Mouse (Mus musculus) macrophage (primary cell): Measurements from ENCODE around the gene Madcam1. TPM values are rescaled to one million over a fixed set of nuclear protein-coding genes. Genes with fewer than 3 reads are reported as not detected.
A peak's percentile ranks its signal among the peaks of the same experiment; 100 is the strongest.
"Not testable (repeated sequence)": the region's sequence is repeated elsewhere in the genome, so short reads cannot be mapped to it uniquely, and the experiment has no call there.

Source experiments
- H3K27ac ChIP-seq: fragments of 350-480 bp; formaldehyde crosslinking; 2 replicates; pipeline ENCODE4 v1.9.0; 2021
- H3K36me3 ChIP-seq: fragments of 350-480 bp; formaldehyde crosslinking; 2 replicates; pipeline ENCODE4 v1.9.0; 2021; ENCODE audit errors: inconsistent target
- H3K4me3 ChIP-seq: fragments of 350-480 bp; formaldehyde crosslinking; 2 replicates; pipeline ENCODE4 v1.9.0; 2021; ENCODE audit errors: inconsistent target
- H3K79me2 ChIP-seq: fragments of 350-480 bp; formaldehyde crosslinking; 2 replicates; pipeline ENCODE4 v1.9.0; 2021; ENCODE audit errors: inconsistent target
- WGBS: methylation state at CpG from one replicate; pipeline ENCODE4 v1.1.7; 2026; ENCODE audit warnings: inconsistent platforms; ENCODE audit not compliant: missing documents; 5-methylcytosine and 5-hydroxymethylcytosine counted together
- polyA plus RNA-seq: library from polyadenylated mRNA; stranded (reverse); fragments of 250-400 nt; gene quantifications from 3 replicates; pipeline ENCODE4 v1.2.4, GENCODE M21; 2018; ENCODE audit warnings: inconsistent platforms

Madcam1 gene
- polyA plus RNA-seq, 1 experiment from 2014 or later: not detected

GRCm38 (mm10) chr10:79689178-79689577 lies 24.8 kb downstream of the Madcam1 start:
- peaks cover 27% of the 10 kb centered on the region for H3K79me2 ChIP-seq
- H3K4me3 ChIP-seq: no peak overlapping the region
- 100% methylated on average over 3 of the region's 3 CpGs for WGBS
- peaks cover 44% of the 10 kb centered on the region for H3K36me3 ChIP-seq
- no peak overlapping the region for H3K27ac ChIP-seq

- peaks cover 18% of the 10 kb centered on the region; the same call in 1 of the 2 replicates for H3K36me3 ChIP-seq
- no peak overlapping the region for H3K27ac ChIP-seq
- H3K79me2 ChIP-seq: no peaks in the 10 kb centered on the region
- no peak overlapping the region for H3K4me3 ChIP-seq
- WGBS: 94% methylated on average over 1 of the region's 2 CpGs
Observed at GRCm38 (mm10) chr10:79691986-79692548, 27.7 kb downstream of the Madcam1 start.

DNA sequence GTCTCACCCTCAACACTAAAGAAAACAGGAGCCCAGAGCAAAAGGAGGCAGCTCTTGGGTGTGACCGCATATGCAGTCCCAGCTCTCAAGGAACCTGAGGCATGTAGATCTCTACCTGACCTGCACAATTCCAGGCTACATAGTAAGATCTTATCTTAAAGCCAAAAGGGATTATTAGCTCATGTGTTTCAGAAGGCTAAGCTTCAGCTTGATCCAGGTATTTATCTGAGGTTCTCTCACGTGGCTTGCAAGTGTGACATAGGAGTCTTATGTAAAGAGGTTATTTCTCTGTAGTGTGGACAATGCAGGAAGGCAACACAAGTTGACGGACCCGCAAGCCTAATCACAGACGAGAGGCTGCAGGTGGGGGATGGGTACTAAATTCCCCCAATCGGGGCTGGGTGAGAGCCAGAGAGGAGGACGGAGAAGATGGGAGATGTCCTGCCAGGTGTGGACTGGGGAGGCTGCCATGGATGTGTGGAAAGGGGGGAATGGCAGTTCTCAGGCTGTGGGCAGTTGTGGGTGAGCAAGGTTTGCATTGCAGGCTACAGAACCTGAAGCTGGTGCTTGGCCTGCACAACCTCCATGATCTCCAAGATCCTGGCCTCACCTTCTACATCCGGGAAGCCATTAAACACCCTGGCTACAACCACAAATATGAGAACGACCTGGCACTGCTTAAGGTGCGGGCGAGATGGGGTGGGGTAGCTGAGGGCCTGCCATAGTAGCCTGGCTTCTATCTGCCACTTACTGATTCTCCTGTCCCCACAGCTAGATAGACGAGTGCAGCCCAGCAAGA lies 29.4 kb downstream of the Madcam1 start:
- WGBS: 91% methylated on average over 12 of the region's 12 CpGs
- no peaks in the 10 kb centered on the region for H3K79me2 ChIP-seq
- no peak overlapping the region for H3K27ac ChIP-seq
- H3K4me3 ChIP-seq: no peak overlapping the region
- peaks cover 2% of the 10 kb centered on the region; the same call in 1 of the 2 replicates for H3K36me3 ChIP-seq

DNA sequence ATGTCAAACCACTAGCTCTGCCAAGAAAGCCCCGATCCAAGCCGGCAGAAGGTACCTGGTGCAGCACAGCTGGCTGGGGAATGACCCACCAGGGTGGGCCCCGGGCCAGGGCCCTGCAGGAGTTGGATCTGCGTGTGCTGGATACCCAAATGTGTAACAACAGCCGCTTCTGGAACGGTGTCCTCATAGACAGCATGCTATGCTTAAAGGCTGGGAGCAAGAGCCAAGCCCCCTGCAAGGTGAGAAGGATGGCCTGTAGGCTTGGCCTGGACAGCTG lies 30.0 kb downstream of the Madcam1 start:
- 98% methylated on average over 6 of the region's 6 CpGs for WGBS
- Histone ChIP-seq H3K27ac (no peak overlapping the region), H3K79me2 (no peaks in the 10 kb centered on the region), H3K4me3 (no peak overlapping the region), H3K36me3 (no peaks in the 10 kb centered on the region)

DNA sequence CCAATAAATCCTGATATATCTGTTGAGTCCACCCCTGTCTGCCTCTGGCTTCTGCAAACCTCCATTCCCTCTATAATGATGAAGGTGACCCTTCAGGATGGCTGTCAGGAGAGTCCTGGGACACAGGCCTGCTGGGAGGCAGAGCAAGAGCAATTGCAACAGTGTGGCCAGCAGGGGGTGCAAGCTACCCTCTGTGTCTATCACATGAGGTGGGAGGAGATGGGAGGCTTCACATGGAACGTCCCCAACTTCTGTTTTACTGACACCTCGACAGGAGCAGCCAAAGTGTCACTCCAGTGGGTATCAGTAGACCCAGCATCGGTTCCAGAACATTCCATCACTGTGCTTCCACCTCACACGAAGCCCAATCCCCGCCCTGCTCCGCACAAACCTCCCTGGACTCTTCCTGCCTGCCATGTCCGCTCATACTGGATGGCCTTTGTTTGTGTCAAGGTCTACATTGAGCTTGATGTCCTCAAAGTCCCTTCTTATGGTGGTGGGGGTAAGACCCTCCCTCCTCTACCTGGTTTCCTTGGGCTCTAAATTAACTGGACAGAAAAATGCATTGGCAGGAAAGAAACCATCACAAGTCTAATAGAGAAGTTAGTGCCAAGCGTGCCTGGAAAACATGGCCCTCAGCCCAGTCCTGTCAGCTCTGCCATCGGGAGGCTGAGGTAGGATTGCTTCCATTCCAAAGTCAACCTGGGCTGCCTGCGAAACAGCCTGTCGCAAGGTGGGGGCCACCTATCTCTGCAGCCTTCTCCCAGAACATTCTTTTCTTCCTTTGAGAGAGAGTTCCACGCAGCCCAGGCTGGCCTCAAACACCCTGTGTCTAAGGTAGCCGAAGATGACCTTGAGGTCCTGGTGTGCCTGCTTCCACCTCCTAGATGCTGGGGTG lies 31.1 kb downstream of the Madcam1 start:
- Histone ChIP-seq H3K4me3 (no peak overlapping the region), H3K27ac (no peak overlapping the region), H3K79me2 (no peaks in the 10 kb centered on the region), H3K36me3 (no peaks in the 10 kb centered on the region)
- WGBS: 67% methylated on average over 13 of the region's 13 CpGs

DNA sequence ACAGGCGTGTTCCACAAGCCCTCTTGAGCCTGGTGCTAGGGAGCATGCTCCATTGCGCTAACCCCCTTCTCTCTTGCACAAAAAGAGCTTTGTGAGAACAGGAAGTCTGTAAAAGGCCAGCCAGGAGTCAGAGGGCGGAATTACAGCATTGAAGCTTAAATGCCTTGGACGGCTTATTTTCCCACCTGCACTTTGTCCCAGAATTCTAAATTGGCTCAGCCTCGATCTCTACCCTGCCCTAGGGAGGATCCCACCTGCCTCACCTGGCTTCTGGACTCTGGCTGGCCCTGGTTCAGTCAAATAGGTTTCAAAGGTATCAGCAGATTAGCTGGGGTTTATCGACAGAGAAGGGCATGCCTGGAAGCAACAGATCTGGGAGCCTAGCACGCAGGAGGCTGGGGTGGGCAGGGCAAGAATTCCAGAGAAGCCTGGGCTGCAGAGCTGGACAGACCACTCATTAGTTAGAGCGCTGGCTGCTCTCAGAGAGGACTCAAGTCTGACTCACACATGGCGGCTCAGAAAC lies 31.8 kb downstream of the Madcam1 start:
- WGBS: 75% methylated on average over 9 of the region's 9 CpGs
- H3K4me3 ChIP-seq: no peak overlapping the region
- no peak overlapping the region for H3K27ac ChIP-seq
- no peaks in the 10 kb centered on the region for H3K79me2 ChIP-seq
- H3K36me3 ChIP-seq: no peaks in the 10 kb centered on the region

DNA sequence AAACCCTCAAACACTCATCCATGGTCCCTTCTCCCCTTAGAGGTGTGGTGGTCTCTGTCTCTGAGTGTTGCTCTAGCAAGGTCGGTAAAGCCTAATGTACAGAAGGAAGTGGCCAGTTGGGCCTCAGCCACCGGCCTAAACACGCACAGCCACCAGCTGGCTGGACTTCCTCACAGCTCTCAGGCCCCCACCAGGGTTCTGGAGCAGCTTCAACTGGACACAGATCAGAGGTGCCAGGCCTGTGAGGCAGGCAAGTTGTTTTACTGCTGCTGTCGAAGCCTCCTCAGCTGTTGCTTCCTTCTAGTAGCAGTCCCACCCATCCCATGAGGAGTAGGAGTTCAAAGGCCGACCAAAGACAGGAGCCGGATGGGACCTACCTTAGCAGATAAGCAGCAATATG lies 33.6 kb downstream of the Madcam1 start:
- H3K27ac ChIP-seq: no peak overlapping the region
- 69% methylated on average over 6 of the region's 6 CpGs for WGBS
- H3K4me3 ChIP-seq: no peak overlapping the region
- H3K36me3 ChIP-seq: no peaks in the 10 kb centered on the region
- H3K79me2 ChIP-seq: no peaks in the 10 kb centered on the region

DNA sequence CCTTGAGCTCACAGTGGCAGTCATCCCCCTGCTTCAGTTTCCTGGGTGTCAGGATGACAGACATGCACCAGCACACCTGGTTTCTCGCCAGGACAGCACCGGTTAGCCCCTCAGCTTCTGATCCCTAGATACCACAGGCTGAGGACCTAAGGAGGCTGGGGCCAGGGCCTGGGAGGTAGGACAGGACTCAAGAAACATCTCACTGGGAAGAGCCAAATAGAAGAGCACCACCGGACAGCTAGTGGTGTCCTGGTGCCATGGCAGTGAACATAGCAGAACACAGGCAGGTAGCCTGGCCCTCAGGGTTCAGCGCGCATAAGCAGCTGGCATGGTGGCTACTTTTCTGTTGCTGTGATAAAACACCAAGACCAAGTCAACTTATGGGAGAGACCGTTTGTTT lies 34.1 kb downstream of the Madcam1 start:
- Histone ChIP-seq H3K79me2 (no peaks in the 10 kb centered on the region), H3K4me3 (no peak overlapping the region), H3K27ac (no peak overlapping the region), H3K36me3 (no peaks in the 10 kb centered on the region)
- 93% methylated on average over 6 of the region's 6 CpGs for whole genome bisulfite sequencing

- peaks cover 13% of the 10 kb centered on the region for H3K79me2 ChIP-seq
- WGBS: 74% methylated on average over 7 of the region's 7 CpGs
Observed at GRCm38 (mm10) chr10:79700676-79701075, 36.3 kb downstream of the Madcam1 start.

DNA sequence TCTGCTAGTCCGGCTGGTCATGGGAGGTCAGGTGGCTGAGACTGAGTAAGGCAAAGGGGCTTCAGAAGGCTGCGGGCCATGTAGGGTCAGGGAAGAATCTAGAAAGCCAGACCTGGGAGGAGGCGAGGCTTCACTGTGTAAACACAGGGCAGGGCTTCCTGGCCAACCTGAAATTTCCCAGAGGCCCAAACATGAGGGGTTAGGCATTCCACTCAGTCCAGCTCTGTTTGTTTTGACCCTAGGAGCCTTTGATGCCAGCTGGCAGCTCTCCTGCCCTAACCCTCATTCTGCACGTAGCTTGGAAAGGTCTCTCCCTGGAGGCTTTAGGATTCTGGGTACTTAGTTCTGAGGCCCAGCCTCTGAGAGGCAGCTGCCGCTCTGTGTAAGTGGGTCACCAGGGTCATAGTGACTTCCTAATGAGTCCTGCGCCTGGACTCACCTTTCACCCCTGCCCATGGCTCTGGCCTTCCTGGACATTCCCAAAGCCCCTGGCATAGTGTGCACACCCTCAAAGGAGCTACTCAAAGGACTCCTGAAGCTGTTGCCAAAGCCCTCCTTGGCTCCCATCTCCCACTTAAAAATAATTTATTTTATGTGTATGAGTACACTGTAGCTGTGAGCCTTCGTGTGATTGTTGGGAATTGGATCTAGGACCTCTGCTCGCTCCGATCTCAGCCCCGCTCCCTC lies 37.2 kb downstream of the Madcam1 start:
- 88% methylated on average over 10 of the region's 10 CpGs for WGBS
- H3K27ac ChIP-seq: no peak overlapping the region
- no peaks in the 10 kb centered on the region for H3K36me3 ChIP-seq
- peaks cover 22% of the 10 kb centered on the region for H3K79me2 ChIP-seq
- H3K4me3 ChIP-seq: no peak overlapping the region

More at GRCm38 (mm10) chr10:79700676-79701075, 36.3 kb downstream of the Madcam1 start:
- Histone ChIP-seq H3K27ac (no peak overlapping the region), H3K36me3 (no peaks in the 10 kb centered on the region), H3K4me3 (no peak overlapping the region)

DNA sequence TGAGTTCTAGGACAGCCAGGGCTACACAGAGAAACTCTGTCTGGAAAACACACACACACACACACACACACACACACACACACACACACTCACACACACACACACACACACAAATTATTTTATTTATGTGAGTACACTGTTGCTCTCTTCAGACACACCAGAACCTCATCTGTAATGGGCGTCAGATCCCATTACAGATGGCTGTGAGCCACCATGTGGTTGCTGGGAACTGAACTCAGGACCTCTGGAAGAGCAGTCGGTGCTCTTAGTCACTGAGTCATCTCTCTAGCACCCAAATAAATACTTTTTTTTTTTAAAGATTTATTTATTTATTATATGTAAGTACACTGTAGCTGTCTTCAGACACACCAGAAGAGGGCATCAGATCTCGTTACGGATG lies 38.6 kb downstream of the Madcam1 start:
- H3K79me2 ChIP-seq: peaks cover 36% of the 10 kb centered on the region
- not testable (repeated sequence) for H3K27ac ChIP-seq, H3K4me3 ChIP-seq, H3K36me3 ChIP-seq
- WGBS: 80% methylated on average over 2 of the region's 4 CpGs

- Histone ChIP-seq H3K79me2 (peaks cover 41% of the 10 kb centered on the region), H3K36me3 (no peaks in the 10 kb centered on the region), H3K27ac (no peak overlapping the region), H3K4me3 (peak overlapping the region; percentile 7; the same call in 1 of the 2 replicates)
- WGBS: 86% methylated on average over 10 of the region's 10 CpGs
Observed at GRCm38 (mm10) chr10:79703541-79703940, 39.2 kb downstream of the Madcam1 start.

- Histone ChIP-seq H3K4me3 (peak within 1 kb of the TSS; percentile 90), H3K79me2 (peaks cover 49% of the 10 kb centered on the region), H3K36me3 (peaks cover 5% of the 10 kb centered on the region; the same call in 1 of the 2 replicates), H3K27ac (peak within 1 kb of the TSS; percentile 70)
- WGBS: under 1% methylated on average over 45 of the region's 65 CpGs
Observed at GRCm38 (mm10) chr10:79704065-79704969, 40.0 kb downstream of the Madcam1 start, which contains the start of gene Bsg. Gene Bsg, plus strand, starts transcription at chr10:79704491.
